Mouse (Mus musculus) spleen, postnatal 0 days (tissue): Measurements from ENCODE around the gene Zfp335. TPM values are rescaled to one million over a fixed set of nuclear protein-coding genes. Genes with fewer than 3 reads are reported as not detected.

Experiments used
- polyA plus RNA-seq: library from polyadenylated mRNA; unstranded; fragments of >200 nt; fragmentation: Nextera tagmentation; extraction: Ambion mirVana; gene quantifications from 2 replicates; pipeline ENCODE4 v1.2.1, GENCODE M21; 2015

The Zfp335 gene
- polyA plus RNA-seq, result 4.5 and 5.3 TPM in 2 replicates

DNA sequence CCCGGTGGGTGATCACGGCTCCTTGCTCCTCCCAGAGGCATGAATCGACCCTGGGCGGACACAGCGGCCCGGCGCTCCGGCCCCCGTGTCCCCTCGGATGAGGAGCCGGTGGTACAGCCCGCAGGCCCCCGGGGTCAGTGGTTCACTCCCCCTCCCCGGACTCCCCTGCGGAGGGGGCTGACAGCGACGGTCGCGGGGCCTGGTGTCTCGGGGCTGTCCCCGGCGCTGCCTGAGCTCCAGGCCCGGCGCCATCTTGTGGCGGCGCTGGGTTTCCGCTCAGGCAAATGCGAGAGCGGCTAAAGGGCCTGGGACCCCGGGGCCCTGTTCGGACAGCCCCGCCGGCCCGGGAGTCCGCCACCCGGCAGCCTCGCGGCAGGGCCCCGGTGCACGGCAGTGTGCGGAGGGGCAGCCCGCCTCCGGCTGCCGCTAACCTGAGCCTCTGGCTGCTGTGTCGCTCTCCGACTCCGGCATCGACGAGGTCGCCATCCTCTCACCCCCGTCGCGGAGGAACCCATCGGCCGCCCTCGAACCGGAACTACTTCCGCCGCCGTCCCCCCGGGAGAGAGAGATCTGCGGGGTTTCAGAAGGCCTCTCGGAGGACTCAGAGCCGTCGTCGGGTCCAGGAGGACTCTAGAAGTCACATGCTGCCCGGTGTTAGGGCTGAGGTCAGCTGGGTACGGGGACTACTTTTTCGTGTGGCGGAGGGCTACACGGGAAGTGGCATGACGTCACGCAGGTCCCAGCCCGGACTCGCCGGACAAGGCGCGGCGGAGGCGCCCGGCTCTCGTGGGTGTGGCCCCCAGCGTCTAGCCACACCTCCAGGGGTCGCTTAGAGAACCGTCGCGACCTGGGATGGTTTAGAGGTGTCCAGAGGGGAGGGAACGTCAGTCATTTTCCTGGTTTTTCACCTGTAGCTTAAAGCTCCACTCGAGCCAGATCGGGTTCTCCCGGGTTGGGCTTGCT, at the start of gene Zfp335:
Zfp335 (minus strand) TSS at position 672 of the 963 bp plus-strand sequence.

DNA sequence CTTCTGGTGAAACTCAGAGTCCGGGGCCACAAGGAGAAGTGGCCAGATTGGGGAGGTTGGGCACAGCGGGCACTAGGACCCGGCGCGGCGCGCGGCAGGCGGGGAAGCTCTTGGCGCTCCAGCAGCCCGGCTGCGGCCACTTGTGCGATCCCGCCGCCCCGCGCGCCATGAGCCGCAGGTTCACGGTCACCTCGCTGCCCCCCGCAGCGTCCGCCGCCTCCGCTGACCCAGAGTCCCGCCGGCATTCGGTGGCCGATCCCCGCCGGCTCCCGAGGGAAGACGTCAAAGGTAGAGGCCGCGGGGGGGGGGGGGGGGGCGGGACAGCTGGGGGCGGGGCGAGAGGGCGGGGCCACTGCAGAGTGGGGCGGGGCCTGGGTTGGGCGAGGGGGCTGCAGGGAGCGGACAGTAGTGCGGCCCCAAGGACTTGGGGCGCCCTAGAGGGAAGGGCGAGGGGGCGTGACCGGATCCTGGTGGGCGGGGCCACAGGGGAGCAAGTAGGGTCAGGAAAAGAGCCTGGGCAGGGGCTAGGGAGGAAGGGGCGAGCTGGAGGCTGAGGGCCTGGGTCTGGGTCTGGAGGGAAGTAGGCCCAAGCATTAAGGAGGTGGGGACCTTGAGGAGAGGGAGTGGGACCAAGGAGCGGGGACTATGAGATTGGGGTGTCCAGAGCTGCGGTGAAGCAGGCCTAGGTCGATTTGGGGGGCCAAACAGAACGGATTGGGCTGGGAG, 49.3 kb upstream of the Zfp335 start, which contains the start of gene Slc12a5:
Slc12a5 (plus strand) TSS at position 87 of the 726 bp plus-strand sequence.

DNA sequence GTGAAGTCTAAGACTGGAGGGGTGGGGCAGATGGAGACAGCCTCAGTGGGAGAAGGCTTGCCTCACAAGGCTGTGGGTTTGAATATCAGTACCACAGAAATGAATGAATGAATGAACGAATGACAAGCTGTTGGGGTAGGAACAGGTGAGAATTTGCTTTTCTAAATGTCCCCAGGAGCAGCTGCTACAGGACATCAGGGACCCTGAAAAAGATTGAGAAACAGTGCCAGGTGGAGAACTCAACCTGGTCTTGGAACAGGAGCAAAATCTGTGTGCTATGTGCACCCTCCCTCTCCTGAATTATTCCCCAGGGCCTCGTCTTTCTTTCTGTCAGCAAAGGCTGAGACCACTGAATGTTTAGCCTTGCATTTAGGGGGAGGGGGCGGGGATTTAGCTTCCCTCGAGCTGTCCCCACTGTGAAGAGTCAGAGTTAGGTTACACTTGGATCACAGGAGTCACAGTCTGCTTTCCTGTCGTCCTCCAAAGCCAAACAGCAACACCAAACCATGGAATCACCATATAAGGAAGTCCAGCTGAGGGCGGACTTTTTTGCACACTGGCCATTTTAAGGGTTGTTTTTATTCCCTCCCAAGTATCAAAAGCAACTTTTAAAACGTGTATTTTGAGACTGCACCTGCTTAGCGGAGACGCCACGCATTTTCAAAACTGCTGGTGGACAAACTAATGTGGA, 28.7 kb upstream of the Zfp335 start, which contains the start of gene Mmp9:
Mmp9 (plus strand) TSS at position 641 of the 691 bp plus-strand sequence.

DNA sequence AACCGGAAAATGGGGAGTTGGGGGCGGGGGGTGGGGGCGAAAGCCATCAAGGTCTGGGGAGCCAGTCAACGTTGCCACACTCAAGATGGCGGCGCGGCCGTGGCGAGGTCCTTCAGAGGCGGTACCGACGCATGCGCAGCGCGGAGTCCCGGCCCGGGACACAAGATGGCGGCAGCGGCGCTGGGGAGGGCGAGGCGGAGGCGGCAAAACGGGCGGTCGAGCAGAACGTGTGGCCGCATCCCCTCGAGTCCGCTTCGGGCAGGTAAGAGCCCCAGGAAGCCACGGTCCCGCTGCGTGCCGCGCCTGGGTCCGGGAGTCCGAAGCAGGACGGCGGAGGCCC, 32.4 kb downstream of the Zfp335 start, which contains the start of gene Pcif1:
Pcif1 (plus strand) TSS at position 77 of the 340 bp plus-strand sequence.

DNA sequence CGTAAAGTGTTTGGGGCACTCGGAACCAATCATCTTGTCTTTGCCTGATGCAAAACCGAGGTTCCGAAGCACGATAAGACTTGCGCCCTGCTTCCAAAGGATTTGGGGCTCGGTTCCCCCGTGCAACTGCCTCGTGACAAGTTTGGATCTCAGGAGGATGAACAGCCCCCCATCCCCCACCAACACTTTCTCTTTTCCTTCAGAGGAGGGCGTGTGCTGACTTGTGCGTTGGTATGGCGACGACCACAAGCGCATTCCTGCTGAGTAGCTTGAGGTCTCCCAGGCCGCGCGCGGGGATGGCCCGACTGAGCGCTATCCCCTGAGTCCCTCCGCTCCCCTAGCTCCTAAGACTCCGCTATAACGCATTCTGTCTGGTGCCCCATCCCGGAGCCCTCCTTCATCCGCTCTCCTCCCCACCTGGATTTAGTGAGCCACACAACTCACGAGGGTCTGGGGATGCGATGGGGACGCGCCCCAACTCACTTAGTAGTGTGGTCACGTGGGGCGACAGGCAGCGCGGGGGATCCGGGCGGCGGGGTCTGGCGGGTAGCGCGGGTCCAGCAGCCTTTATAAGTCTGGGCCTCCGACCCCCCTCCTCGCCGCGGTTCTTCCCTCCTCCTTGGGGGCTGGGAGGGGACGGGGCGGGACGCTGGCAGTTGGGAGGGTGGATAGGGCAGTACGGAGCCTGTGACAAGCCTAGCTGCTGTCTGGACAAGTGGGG, 54.3 kb downstream of the Zfp335 start, which contains the start of gene Pltp:
Pltp (minus strand) TSS at position 611 of the 721 bp plus-strand sequence.

Other genes with a start within 250 kb of the Zfp335 start
- gene Wfdc11, start 237.7 kb downstream of the Zfp335 start, polyA plus RNA-seq, result not detected in 2 replicates
- gene Wfdc13, start 226.7 kb downstream of the Zfp335 start, polyA plus RNA-seq, result not detected in 2 replicates
- not detected in 2 replicates for gene Spint4, start 213.3 kb downstream of the Zfp335 start, polyA plus RNA-seq
- gene Spint5, start 196.5 kb downstream of the Zfp335 start, polyA plus RNA-seq, result not detected in 2 replicates
- 1.5 and 1.9 TPM in 2 replicates for gene Wfdc3, start 165.8 kb downstream of the Zfp335 start, polyA plus RNA-seq
- 57.5 and 59.2 TPM in 2 replicates for gene Dnttip1, start 165.8 kb downstream of the Zfp335 start, polyA plus RNA-seq
- 603 and 708 TPM in 2 replicates for gene Ube2c, start 141.9 kb downstream of the Zfp335 start, polyA plus RNA-seq
- gene Tnnc2, start 131.8 kb downstream of the Zfp335 start, polyA plus RNA-seq, result 0.84 and 1.7 TPM in 2 replicates
- 7.1 and 8.2 TPM in 2 replicates for gene Snx21, start 125.9 kb downstream of the Zfp335 start, polyA plus RNA-seq
- 18.3 and 21.1 TPM in 2 replicates for gene Acot8, start 106.9 kb downstream of the Zfp335 start, polyA plus RNA-seq
- 4.2 and 4.7 TPM in 2 replicates for gene Zswim3, start 106.7 kb downstream of the Zfp335 start, polyA plus RNA-seq
- gene Zswim1, start 89.1 kb downstream of the Zfp335 start, polyA plus RNA-seq, result 4.9 and 5.9 TPM in 2 replicates
- gene Spata25, start 83.2 kb downstream of the Zfp335 start, polyA plus RNA-seq, result not detected in 2 replicates
- gene Ctsa, start 78.9 kb downstream of the Zfp335 start, polyA plus RNA-seq, result 71.3 and 90.5 TPM in 2 replicates
- 3.3 and 3.9 TPM in 2 replicates for gene Neurl2, start 78.3 kb downstream of the Zfp335 start, polyA plus RNA-seq
- gene Pltp, start 54.0 kb downstream of the Zfp335 start, polyA plus RNA-seq, result 8.5 and 12.7 TPM in 2 replicates
- 62.6 and 71.6 TPM in 2 replicates for gene Pcif1, start 32.5 kb downstream of the Zfp335 start, polyA plus RNA-seq
- 88.2 and 122 TPM in 2 replicates for gene Mmp9, start 29.0 kb upstream of the Zfp335 start, polyA plus RNA-seq
- gene Slc12a5, start 49.0 kb upstream of the Zfp335 start, polyA plus RNA-seq, result 0.45 and 0.57 TPM in 2 replicates
- gene Ncoa5, start 123.1 kb upstream of the Zfp335 start, polyA plus RNA-seq, result 24.0 and 24.4 TPM in 2 replicates
- gene Cd40, start 143.9 kb upstream of the Zfp335 start, polyA plus RNA-seq, result 3.7 and 5.8 TPM in 2 replicates
- gene 1700025C18Rik, start 179.0 kb upstream of the Zfp335 start, polyA plus RNA-seq, result not detected in 2 replicates